Comparison of ENCODE assay signal across 13 mouse cellular contexts in the genomic region with DNA sequence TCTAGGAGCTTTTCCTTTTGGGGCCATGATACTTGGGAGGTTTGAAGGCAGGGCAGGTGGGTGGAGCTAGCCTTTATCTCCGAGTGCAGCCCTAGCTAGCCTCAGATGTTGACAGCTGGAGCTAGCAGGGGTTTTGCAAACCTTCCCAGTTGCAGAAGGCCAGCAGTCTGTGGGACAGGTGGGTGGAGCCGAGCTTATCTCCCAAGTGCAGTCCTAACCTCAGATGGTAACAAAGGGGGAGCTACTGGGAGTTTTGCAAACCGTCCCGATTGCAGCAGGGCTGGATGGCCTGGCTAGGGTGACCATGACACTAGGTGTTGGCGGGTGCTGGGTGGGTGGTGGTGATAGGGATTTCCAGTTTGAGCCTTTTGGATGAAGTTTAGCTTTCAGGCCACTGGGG. TPM values are rescaled to one million over a fixed set of nuclear protein-coding genes. Genes with fewer than 3 reads are reported as not detected.
DNase-seq lines count a peak whose midpoint lies in the region; ATAC-seq lines count a peak whose summit lies in the region.
"Had no signal": no experiment of that assay in that cellular context is flagged by ENCODE, and none has a peak within 500 bp of the region (broad histone marks: within the 10 kb centered on the region; RNA-seq: fewer than 3 reads in every experiment).

No protein-coding gene starts in this region.

- no peak for DNase-seq in heart, adult 8-10 months (ENCODE audit: low spot score)
- peak; percentile 98 for DNase-seq in MEL-GATA-1-ER (ENCODE audit: extremely low read depth, low read depth)
- no peak for DNase-seq in left cerebral cortex, adult 18-20 months (ENCODE audit: low spot score in 2 of 2)
- DNase-seq in cerebellum, postnatal 25 days = no peak
- DNase-seq in kidney, postnatal 36 days = no peak
- DNase-seq: cerebellum, postnatal 10 days; layer of hippocampus, adult 9-11 months; lung, postnatal 14 days had no signal

- WGBS in heart, embryonic 13.5 days = 15% methylated on average over 5 of the region's 5 CpGs

- peak overlapping the region; percentile 62 for H3K27ac ChIP-seq in heart, embryonic 13.5 days (replicated peaks)

- peaks cover 27% of the 10 kb centered on the region for H3K4me1 ChIP-seq in heart, embryonic 13.5 days

- peaks cover 32% of the 10 kb centered on the region; the same call in 1 of the 2 replicates for H3K27me3 ChIP-seq in heart, embryonic 13.5 days (replicated peaks)

- no peak overlapping the region for H3K9ac ChIP-seq in heart, embryonic 13.5 days

- H3K9me3 ChIP-seq in heart, embryonic 13.5 days = no peaks in the 10 kb centered on the region

- H3K36me3 ChIP-seq in heart, embryonic 13.5 days = no peaks in the 10 kb centered on the region

- peak; percentile 81 for ATAC-seq in heart, embryonic 13.5 days (ENCODE audit: extremely low read depth, insufficient number of reproducible peaks, low FRiP score, low TSS enrichment)
- peak; percentile 66 for ATAC-seq in granulocyte monocyte progenitor cell, adult 5-6 weeks (replicated peaks; ENCODE audit: poor library complexity, severe bottlenecking)
- peak; percentile 82 for ATAC-seq in megakaryocyte progenitor cell, adult 5-6 weeks (replicated peaks; ENCODE audit: poor library complexity)
- ATAC-seq: activated CD4-positive, CD25-positive, alpha-beta regulatory T cell, adult 4 months had no signal

- no peak overlapping the region for H3K4me3 ChIP-seq in heart, embryonic 13.5 days
- H3K4me3 ChIP-seq: myocyte had no signal

- peak overlapping the region; percentile 43; the same call in 1 of the 2 replicates for H3K4me2 ChIP-seq in heart, embryonic 13.5 days

RNA-seq across cellular contexts. Expression of a gene that starts 6.1 kb away (rescaled TPM):
- 0.11 TPM in 1 of 2 replicates, not detected in the other for polyA plus RNA-seq in heart, embryonic 13.5 days (2015; fragmentation: Nextera tagmentation; extraction: Ambion mirVana)
- not detected for total RNA-seq in heart, adult 8-10 months (2022)
- total RNA-seq in granulocyte monocyte progenitor cell, adult 5-6 weeks (2014; fragmentation: Nextera tagmentation) = 23.1 and 45.9 TPM in 2 replicates
- total RNA-seq in granulocyte monocyte progenitor cell, adult 5-6 weeks (2017) = 57.2 and 63.7 TPM in 2 replicates
- total RNA-seq in megakaryocyte progenitor cell, adult 5-6 weeks (2015) = 24.2 and 33.5 TPM in 2 replicates
- total RNA-seq in megakaryocyte progenitor cell, adult 5-6 weeks (2017) = 52.6 and 82.0 TPM in 2 replicates
- not detected for total RNA-seq in left cerebral cortex, adult 18-20 months (2021)
- polyA plus RNA-seq: activated CD4-positive, CD25-positive, alpha-beta regulatory T cell, adult 4 months; myocyte had no signal

RNA-seq across cellular contexts. Expression of a gene that starts 7.2 kb away (rescaled TPM):
- 0.16 and 0.18 TPM in 2 replicates for polyA plus RNA-seq in heart, embryonic 13.5 days (2015; fragmentation: Nextera tagmentation; extraction: Ambion mirVana)
- not detected for total RNA-seq in heart, adult 8-10 months (2022)
- total RNA-seq in granulocyte monocyte progenitor cell, adult 5-6 weeks (2014; fragmentation: Nextera tagmentation) = 0.15 TPM in 1 of 2 replicates, not detected in the other
- 0.22 TPM in 1 of 2 replicates, not detected in the other for total RNA-seq in granulocyte monocyte progenitor cell, adult 5-6 weeks (2017)
- 0.12 TPM in 1 of 2 replicates, not detected in the other for total RNA-seq in megakaryocyte progenitor cell, adult 5-6 weeks (2015)
- not detected in 2 replicates for total RNA-seq in megakaryocyte progenitor cell, adult 5-6 weeks (2017)
- not detected for total RNA-seq in left cerebral cortex, adult 18-20 months (2021)
- polyA plus RNA-seq: activated CD4-positive, CD25-positive, alpha-beta regulatory T cell, adult 4 months had no signal

RNA-seq across cellular contexts. Expression of a gene that starts 19.1 kb away (rescaled TPM):
- polyA plus RNA-seq in heart, embryonic 13.5 days (2015; fragmentation: Nextera tagmentation; extraction: Ambion mirVana) = 81.2 and 85.3 TPM in 2 replicates
- total RNA-seq in heart, adult 8-10 months (2022) = 10 to 100 TPM; 63.8 to 81.1 (median 74.3) TPM
- 236 and 252 TPM in 2 replicates for total RNA-seq in granulocyte monocyte progenitor cell, adult 5-6 weeks (2014; fragmentation: Nextera tagmentation)
- total RNA-seq in granulocyte monocyte progenitor cell, adult 5-6 weeks (2017) = 198 and 208 TPM in 2 replicates
- total RNA-seq in megakaryocyte progenitor cell, adult 5-6 weeks (2015) = 170 and 177 TPM in 2 replicates
- total RNA-seq in megakaryocyte progenitor cell, adult 5-6 weeks (2017) = 223 and 235 TPM in 2 replicates
- 100 to 1,000 TPM; 193 to 195 TPM for total RNA-seq in left cerebral cortex, adult 18-20 months (2021)

RNA-seq across cellular contexts. Expression of a gene that starts 19.8 kb away (rescaled TPM):
- polyA plus RNA-seq in heart, embryonic 13.5 days (2015; fragmentation: Nextera tagmentation; extraction: Ambion mirVana) = 48.1 and 49.2 TPM in 2 replicates
- total RNA-seq in heart, adult 8-10 months (2022) = 10 to 100 TPM; 12.9 to 15.3 (median 13.3) TPM
- 44.3 and 69.7 TPM in 2 replicates for total RNA-seq in granulocyte monocyte progenitor cell, adult 5-6 weeks (2014; fragmentation: Nextera tagmentation)
- 42.2 and 50.0 TPM in 2 replicates for total RNA-seq in granulocyte monocyte progenitor cell, adult 5-6 weeks (2017)
- total RNA-seq in megakaryocyte progenitor cell, adult 5-6 weeks (2015) = 75.7 and 80.2 TPM in 2 replicates
- 47.3 and 52.3 TPM in 2 replicates for total RNA-seq in megakaryocyte progenitor cell, adult 5-6 weeks (2017)
- 10 to 100 TPM; 22.9 to 25.8 TPM for total RNA-seq in left cerebral cortex, adult 18-20 months (2021)

Comparison
In these comparisons a context has a peak if more than half of its experiments do, and no peak if none do; other contexts are left out.
1. RNA of a gene that starts 6.1 kb away (total RNA-seq): 24.2 to 82.0 TPM in megakaryocyte progenitor cell, adult 5-6 weeks and 23.1 to 63.7 TPM in granulocyte monocyte progenitor cell, adult 5-6 weeks; not detected in heart, adult 8-10 months and not detected in left cerebral cortex, adult 18-20 months; every median in the first group is over 10 times any median in the second.
2. Peak in every context shown above with its lines, with median percentiles within 50 percentile points of each other: ATAC-seq.